Mouse (Mus musculus): ENCODE data around the gene Khdc3. TPM values are rescaled to one million over a fixed set of nuclear protein-coding genes. Genes with fewer than 3 reads are reported as not detected.
"Not testable (repeated sequence)": the region's sequence is repeated elsewhere in the genome, so short reads cannot be mapped to it uniquely, and the experiment has no call there.

Gene Khdc3
- polyA plus RNA-seq (2017; shearing (Covaris generic)), result under 1 TPM in 1 of 2 experiments, not detected in 1; 0.44 TPM

GRCm38 (mm10) chr9:73101536-73101935 is at the start of gene Khdc3:
Gene Khdc3 (plus strand): TSS chr9:73101836.
- ATAC-seq, result no peak

GRCm38 (mm10) chr9:73055441-73055911 is 46.2 kb upstream of the Khdc3 start:
- peak; percentile 76 for ATAC-seq

DNA sequence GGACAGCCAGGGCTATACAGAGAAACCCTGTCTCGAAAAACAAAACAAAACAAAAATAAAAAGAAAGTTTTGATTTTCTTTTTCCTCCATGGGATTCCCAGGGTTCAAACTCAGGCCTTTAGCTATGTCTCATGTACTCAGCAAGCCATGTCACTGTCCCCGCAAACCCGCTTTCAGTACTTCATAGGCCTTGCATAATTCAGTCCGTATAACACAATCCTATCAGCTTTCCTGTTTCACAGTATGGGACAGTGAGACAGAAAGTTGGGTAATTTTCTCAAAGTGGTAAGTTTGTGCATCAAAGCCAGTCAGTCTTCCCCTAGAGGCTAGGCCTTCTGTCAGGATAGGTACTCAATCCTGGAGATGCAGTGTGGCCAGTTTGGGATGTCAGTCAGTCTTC is 42.4 kb upstream of the Khdc3 start:
- ATAC-seq, result no peak

GRCm38 (mm10) chr9:73063621-73064290 is 37.9 kb upstream of the Khdc3 start:
- ATAC-seq, result no peak

- ATAC-seq, result no peak
Observed at GRCm38 (mm10) chr9:73067086-73067485, 34.5 kb upstream of the Khdc3 start.

- peak; percentile 25 for ATAC-seq
Observed at GRCm38 (mm10) chr9:73068230-73068679, 33.4 kb upstream of the Khdc3 start.

DNA sequence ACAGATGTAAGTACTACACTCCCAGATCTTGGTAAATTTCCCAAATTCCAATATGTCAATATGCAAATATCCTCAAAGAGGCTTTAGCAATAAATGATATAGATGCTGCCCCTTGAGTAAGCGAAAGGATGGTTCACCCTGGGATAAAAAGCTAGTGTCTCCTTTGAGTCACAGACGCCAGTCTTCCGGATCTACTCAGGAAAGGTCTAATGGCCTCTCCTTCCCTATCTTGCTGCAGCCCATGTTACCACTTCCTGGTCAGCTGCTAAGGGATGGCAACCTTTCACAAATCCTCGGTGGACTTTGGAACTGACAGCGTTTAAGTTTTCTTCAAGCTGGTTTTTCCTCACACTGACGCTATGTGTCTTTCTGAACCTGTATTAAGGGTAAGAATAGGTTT is 32.9 kb upstream of the Khdc3 start:
- ATAC-seq, result no peak

GRCm38 (mm10) chr9:73070971-73071659 is 30.5 kb upstream of the Khdc3 start:
- ATAC-seq, result peak; percentile 53

DNA sequence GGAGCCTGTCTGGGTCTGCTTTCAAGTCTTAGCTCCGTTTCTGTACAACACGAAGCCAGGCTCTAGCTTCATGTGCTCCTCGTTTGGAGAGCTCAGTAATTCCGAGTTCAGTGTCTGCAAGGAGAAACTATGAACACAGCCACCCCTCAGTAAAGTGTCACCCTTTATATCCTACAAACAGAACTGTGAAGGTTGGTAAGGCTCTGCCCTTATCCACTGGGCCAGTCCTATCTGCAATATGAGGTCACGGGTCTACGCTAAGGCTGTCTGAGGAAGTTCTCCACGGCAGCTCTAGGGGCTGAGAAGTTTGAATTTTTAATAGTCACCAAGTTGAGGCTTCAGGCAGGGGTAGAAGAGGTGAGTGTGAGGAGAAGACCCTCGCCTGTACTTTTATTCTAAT is 29.2 kb upstream of the Khdc3 start:
- no peak for ATAC-seq

- ATAC-seq, result peak; percentile 78
Observed at GRCm38 (mm10) chr9:73073169-73073568, 28.5 kb upstream of the Khdc3 start.

GRCm38 (mm10) chr9:73079349-73079748 is 22.3 kb upstream of the Khdc3 start:
- ATAC-seq, result not testable (repeated sequence)

- peak; percentile 33 for ATAC-seq
Observed at GRCm38 (mm10) chr9:73079801-73080325, 21.8 kb upstream of the Khdc3 start.

DNA sequence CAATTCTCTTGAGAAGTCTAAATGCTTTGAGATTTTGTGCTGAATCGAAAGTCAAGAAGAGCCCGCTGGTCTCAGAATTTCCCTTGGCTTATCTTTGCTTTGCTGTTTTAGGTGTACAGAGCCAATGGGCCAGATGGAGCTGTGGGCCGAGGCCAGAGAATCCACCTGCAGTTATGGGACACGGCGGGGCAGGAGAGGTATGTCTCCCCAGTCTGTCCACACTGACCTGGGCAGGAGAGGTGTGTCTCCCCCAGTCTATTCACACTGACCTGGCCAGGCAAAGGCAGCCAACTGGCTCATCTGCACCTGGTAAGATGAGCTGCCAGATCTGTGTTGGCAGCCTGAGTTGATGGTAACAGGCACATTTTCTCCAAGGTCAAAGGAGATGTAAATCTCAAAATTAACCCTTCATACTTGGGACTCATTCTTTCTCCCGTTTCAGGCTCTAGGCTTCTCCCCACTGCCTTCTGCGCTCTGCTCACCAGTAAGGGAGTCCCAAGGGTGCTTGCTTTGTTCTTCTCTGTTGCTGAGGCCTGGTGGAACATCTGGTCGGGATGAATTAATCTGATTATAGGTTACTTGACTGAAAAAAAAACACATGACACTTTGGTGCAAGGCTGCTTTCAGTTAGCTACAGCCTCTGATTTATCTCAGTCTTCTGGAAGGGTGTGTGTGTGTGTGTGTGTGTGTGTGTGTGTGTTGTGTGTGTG is 19.2 kb upstream of the Khdc3 start:
- no peak for ATAC-seq

DNA sequence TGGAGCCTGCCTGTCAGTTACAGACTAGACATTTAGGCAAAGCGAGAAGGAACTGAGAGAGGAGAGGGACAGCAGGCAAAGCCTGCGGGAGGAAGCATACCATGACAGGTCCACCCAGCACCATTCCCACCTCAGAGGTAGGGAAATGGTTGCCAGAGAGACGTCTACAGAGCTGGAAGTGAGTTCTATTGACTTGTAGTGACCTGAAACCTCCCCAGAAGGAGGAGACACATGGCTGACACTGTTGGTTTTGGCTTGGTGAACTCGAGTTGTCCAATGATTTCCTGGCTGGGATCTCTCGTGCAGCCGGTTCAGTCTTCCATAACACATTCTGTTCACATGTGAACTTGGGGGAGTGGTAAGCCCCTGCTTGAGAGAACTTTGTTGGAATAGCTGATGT is 17.7 kb upstream of the Khdc3 start:
- no peak for ATAC-seq

- ATAC-seq, result no peak
Observed at GRCm38 (mm10) chr9:73085845-73086244, 15.8 kb upstream of the Khdc3 start.

DNA sequence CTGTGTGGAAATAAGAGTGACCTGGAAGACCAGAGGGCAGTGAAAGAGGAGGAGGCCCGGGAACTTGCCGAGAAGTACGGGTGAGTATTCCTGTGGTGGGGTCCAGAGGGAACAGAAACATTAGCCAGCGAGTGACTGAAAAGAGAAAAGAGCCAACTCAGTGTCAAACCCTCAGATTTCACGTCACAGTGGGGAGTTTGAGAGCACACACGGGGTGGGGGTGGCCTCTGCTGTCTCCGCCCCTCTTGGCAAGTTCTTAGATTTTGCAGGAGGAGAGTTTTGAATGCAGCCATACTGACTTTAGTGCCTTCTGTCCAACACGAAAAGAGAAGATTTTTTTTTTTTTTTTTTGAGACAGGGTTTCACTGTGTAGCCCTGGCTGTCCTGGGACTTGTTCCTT is 14.5 kb upstream of the Khdc3 start:
- ATAC-seq, result no peak

DNA sequence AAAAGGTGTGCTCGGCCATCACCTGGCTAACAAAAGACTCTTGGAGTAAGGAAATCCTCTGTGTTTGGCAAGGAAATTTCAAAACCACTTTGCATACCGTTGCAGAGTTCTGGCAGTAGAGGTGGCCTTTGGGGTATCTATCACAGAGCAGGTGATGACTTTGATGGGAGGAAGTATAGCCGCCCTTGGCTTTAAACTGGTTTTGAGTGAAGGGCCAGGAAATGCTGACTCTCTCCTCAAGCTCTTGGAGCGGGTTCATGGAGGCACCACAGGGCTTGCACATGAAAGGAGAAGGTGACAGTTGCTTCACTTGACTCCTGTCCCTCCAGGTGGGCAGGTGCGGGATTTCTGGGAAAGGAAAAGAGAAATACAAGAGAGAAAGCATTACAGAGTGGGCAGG is 14.1 kb upstream of the Khdc3 start:
- ATAC-seq, result no peak

- ATAC-seq, result peak; percentile 74
Observed at GRCm38 (mm10) chr9:73089222-73089920, 12.3 kb upstream of the Khdc3 start.

DNA sequence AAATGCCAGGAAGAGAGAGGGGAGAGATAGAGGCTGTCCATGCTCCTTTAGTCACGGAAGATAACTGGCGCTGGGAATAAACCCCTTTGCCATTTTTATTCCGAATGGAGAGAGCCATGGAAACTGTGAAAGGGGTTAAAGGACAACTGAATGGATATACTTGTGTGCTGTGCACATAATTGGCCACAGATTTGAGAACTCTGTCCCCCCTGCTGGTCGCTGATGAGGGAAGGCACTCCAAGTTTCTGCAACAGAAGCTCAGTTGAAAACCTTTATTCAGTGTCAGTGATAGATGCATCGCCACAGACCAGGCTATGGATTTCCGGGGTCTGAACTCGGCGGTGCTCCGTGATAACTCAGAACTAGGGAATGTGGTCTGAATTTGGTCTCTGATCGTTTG is 11.5 kb upstream of the Khdc3 start:
- no peak for ATAC-seq

- peak; percentile 67 for ATAC-seq
Observed at GRCm38 (mm10) chr9:73091747-73092146, 9.9 kb upstream of the Khdc3 start.

DNA sequence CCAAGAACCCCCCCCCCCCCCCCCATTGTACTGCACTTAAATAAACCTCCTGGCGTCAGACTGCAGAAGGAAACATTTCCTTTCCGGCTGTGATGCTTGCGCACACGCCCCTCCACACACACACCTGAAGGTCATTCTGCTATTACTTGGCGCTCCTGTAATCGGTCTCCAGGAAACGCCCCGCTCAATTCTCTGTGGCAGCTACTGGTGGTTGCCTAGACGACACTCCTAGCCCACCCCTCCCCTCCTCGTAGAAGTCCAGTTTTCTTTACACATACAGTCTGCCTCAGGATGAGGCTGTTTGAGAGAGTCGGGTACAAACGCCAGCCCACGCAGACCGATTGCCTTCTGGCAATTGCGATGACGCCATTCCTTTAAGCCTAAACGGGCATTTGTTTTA is 7.1 kb upstream of the Khdc3 start:
- no peak for ATAC-seq

DNA sequence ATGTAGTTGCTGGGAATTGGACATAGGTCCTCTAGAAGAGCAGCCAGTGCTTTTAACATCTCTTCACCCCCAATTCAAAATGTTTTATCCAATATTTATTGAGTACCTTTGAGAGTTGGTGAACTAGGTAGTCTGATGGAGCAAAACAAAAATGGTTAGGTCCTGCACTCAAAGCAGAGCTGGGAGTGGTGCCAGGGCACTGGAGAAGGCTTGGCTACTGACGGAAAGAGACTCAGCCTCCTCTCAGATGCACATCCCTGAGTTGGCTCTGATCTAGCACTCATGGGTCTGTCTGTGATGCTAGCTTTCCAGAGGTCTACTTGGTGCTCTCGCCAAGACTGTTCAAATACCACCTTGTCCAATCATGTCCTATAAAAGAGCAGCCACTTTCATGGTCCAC is 3.7 kb upstream of the Khdc3 start:
- no peak for ATAC-seq

DNA sequence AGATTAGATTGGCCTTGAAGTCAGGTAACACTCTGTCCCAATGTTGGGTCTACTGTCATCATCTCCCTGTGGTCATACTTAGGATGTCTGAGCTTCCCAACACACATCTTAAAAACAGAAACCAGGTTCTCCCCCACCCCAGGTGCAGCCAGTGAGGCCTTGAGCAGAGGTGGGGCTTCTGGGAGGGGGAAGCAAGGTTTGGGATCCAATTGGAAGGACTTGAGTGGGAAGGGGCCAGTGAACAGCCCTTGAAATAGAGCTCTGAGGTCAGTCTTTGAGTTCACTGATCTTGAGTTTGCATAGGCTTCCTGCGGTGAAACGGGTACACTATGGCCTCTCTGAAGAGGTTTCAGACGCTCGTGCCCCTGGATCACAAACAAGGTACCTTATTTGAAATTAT is 545 bp downstream of the Khdc3 start, which contains the start of gene Gm20509:
Gene Gm20509 (plus strand): TSS at position 290 of the 400 bp plus-strand sequence.
- no peak for ATAC-seq
